Mouse (Mus musculus) urinary bladder, postnatal 10 days (tissue): ENCODE results near the gene Creb5.

Experiments
- DNase-seq: peaks from one replicate; pipeline ENCODE4 v3.0.0; 2022; ENCODE audit warnings: low spot score

Gene Creb5

GRCm38 (mm10) chr6:53592230-53592629 lies 305.2 kb downstream of the Creb5 start:
- DNase-seq, result no peak

DNA sequence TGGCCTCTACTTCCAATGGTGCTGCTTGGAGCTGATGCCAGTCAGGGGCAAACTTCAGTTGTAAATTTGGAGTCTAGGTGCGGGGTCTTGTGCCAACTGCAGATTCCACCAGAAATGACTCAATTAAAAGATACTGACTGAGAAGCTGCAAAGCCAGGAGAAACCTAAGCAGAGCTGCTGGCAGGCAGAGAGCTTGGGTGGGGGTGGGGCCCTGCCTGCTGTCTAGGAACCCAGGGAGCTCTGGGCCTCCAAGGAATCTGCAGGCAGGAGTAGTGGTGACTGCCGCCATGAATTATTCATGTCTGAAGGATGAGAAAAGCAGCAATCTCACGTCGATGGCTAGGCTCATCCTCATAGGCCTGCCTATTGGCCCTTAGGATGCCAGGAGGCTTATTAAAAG lies 306.5 kb downstream of the Creb5 start:
- DNase-seq, result no peak

- no peak for DNase-seq
Measured at GRCm38 (mm10) chr6:53594316-53594715, 307.2 kb downstream of the Creb5 start.

DNA sequence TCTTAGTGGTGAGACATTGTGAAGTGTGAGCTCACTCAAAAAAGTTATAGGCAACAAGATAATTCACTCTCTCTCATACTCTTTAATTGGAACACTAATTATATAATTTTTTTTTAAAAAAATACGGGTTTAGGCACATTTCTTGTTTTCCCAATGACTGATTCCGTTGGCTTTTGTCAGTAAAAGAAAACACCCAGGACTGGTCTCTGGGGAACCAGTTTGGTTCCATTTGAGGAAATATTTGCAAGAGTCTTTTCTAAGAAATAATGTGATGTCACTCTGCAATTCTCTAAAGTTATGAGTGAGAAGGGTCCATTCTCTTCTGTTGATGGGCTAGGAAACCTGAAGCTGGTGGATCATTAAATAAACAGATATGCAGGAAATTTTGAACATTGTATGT lies 309.3 kb downstream of the Creb5 start:
- no peak for DNase-seq

- DNase-seq, result no peak
Measured at GRCm38 (mm10) chr6:53603041-53603440, 316.0 kb downstream of the Creb5 start.

GRCm38 (mm10) chr6:53603695-53604094 lies 316.6 kb downstream of the Creb5 start:
- no peak for DNase-seq

- no peak for DNase-seq
Measured at GRCm38 (mm10) chr6:53604386-53604785, 317.3 kb downstream of the Creb5 start.

GRCm38 (mm10) chr6:53605184-53605583 lies 318.1 kb downstream of the Creb5 start:
- DNase-seq, result no peak

DNA sequence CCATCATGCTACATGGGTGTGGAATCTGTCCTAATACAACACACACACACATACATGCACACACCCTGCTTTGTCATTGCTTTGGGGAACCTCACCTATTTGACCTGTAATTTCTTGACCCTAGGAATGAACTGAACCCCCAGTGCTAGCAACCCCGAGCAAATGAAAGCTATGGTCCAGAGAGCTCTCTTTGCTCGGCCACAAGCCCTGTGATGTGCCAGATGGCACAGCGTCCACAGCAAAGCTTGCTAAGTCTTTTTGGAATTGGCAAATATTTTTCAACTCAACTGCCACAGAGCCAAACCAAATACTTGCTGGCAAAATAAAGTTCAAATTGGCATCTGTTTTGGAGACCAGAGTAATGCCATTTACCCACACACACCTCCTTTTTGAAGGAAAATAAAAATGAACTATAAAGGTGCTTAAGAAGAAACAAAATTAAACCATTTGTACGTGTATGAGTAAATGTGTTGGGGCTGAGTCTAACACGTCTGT lies 324.4 kb downstream of the Creb5 start:
- no peak for DNase-seq

DNA sequence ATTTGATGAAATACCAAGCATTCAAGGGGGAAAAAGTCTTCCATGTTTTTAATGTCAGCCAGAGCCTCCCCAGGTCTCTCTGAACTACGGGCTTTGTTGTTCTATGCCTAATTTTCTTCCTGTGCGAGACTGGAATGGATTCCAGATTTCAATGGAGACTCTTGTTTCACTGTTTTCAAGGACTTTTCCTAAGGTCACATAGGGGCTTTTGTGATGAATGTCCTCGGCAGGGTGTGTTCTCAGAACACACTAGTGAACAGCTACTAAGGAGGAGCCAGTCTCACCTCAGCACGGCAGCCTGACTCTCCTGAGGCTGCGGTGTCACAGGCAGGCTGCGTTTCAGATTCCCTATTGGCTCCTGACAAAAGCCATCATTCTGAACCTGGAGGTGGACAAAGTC lies 325.6 kb downstream of the Creb5 start:
- no peak for DNase-seq

GRCm38 (mm10) chr6:53615440-53616211 lies 328.6 kb downstream of the Creb5 start:
- DNase-seq, result no peak

DNA sequence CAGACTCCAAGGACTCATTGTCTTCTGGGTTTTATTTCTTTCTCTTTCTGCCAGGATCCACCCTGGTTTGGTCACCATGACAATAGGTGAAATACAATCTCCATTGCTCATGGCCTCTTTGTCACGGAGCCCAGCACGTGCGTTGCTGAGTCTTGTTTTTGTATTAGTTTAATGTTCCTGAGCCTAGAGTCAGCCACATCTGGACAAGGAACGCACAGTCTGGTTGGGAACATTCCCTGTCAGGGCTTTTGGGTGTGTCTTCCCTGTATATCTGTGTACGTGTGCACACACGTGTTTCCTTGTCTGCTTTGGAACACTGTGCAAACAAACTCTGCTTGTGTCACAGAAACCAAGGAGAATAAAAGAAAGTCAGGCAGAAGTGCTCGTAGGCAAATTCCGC lies 331.1 kb downstream of the Creb5 start:
- DNase-seq, result no peak

DNA sequence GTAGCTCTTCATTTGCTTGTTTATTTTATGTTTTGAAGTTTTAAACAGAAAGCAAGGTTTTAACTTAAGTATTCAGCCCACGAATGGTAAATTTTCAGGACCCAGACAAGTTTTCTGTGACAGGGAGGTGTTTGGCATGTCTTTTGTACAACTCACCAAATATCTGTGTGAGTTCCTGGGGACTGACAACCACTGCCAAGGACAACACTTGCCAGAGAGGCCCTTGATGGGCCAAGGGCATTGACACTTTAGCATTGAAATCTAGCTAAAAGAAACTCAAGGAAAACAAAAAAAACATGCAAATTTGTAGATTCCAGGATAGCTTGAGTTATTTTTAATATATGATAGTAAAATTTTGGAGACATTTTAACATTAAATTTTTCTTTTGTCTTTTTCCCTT lies 332.6 kb downstream of the Creb5 start:
- no peak for DNase-seq

DNA sequence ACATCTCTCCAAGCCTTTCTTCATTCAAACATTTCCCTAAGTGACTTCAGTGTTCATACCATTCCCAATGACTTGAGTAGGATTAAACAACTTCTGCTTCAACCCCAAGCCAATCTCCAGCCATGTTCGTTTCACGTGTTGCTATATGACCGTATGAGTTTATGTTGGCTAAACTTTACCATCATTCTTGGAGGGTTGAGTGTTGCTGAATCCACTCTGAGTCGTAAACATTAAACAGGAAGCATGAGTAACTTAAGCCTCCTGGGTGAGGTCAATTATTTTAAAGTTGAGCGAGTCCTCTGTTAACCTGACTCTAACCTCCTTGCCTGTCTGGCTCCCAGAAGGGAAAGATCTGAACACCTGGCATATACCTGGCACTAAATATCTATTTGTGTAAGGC lies 334.2 kb downstream of the Creb5 start:
- no peak for DNase-seq

GRCm38 (mm10) chr6:53624455-53625276 lies 337.6 kb downstream of the Creb5 start:
- DNase-seq, result no peak

- no peak for DNase-seq
Measured at GRCm38 (mm10) chr6:53626044-53626443, 339.0 kb downstream of the Creb5 start.

DNA sequence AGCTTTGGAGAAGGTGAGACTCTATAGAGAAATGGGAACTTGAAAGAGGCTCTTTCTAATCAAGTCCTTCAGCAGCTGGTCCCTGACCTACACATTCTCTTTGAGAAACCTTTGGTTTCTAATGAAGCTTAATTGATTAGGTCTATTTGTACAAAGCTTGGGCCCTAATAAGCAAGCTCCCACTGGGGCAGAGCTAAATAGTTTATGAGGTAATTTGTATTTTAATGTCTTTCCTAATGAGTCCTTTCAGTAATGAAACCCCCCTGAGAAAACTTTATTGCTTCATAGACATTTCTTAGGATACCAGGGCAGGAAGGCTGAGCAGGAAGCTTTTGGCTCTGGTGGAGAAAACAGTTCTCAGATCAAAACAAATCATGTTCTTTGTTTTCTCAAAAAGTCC lies 341.6 kb downstream of the Creb5 start:
- no peak for DNase-seq

GRCm38 (mm10) chr6:53635453-53635852 lies 348.4 kb downstream of the Creb5 start:
- no peak for DNase-seq

DNA sequence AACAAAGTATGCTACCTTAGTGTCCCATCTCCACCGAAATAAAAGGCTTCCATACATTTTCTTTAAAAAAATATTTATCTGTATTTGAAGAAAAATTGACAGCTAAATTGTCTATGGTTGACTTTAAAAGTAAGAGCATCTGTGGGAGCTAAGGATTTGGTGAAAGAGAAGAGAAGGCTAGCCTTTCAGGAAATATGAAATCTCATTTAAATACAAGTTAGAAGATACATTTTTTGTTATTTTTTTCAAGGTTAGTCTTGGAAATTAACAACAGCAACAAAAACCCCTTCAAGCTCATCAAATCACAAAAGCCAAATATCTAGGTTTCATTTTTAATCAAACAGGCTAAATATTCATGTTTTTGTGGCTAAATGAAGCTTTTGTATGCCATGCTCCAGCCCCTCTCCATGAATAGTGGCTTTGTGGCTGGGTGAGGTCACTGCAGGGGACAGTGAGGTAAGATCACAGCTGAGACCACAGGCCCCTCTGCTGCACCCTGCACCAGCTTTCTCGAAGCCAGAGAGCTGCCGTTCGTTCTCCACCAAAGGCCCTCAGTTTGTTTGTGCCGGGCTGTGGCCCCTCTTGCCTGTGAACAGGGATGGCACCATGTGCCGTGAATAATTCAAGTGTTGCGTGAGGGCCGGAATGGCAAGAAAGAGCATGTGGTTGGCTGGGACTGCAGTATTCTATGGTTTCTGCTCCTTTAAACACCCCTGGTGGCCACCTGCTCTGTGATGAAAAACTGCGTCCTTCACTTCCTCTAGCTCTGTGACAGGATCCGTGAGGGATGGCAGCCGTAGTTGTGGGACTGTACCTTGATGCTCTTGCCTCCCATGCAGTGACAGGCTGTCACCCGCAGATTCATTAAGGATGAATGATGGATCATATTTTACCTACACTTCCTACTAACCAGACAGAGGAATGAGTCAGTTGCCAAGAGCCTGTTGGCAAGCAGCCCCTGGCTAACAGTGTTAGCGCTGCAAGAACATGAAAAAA lies 350.6 kb downstream of the Creb5 start:
- no peak for DNase-seq

DNA sequence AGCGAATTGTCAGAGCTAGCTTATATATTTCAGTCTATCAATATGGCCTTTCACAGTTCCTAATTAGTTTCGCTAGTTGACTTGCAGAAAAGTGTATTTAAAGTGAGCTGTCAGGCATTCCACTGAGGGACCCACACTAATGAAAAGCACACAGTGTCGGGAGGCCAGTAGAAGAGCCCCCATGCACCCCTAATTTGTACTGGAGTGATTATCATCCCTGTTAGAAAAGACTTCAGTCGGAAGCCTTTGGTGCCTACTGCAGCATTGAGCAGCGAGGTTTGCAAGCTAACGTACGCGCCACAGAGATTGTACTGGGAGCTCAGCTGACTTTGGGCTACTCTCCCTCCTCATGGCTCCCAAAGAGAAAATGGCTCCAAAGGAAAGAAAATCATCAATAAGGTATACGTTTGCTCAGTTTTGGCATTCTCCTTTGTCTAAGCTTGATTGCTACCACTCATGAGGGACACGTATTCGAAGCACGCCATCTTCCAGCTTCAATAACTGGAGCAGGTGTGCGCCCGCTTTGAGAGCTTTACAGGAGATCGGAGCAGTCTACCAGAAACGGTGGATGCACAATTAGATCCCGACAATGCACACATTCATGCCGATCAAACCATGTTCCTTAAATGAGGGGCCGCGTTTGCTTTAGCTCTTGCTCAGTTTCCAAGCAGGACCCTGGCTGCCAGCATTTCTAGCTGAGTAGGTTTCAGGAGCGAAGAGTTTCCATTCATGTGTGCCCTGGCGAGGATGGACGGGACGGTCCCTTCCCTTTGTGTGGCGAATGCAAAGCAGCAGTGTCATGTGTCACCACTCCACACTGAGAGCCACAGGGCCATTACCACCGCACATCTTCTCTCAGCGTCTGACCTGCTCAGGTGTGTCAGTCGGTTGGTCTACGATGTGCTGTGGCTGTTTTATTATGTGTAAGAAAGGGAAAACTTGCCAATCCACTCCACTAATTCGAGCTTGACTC lies 354.8 kb downstream of the Creb5 start:
- no peak for DNase-seq

GRCm38 (mm10) chr6:53642826-53643356 lies 355.8 kb downstream of the Creb5 start:
- DNase-seq, result no peak
